Mouse (Mus musculus) forebrain, embryonic 16.5 days (tissue): ENCODE results near the gene Cyp4f37. TPM values are rescaled to one million over a fixed set of nuclear protein-coding genes. Genes with fewer than 3 reads are reported as not detected.
"Not testable (repeated sequence)": the region's sequence is repeated elsewhere in the genome, so short reads cannot be mapped to it uniquely, and the experiment has no call there.

ENCODE experiments used
- ATAC-seq: fragments of 200-750 bp; cut with Nextera tagmentation; 2 replicates; pipeline ENCODE4 v1.8.0; 2017; ENCODE audit warnings: mild to moderate bottlenecking, moderate library complexity
- H3K27ac ChIP-seq: fragments of 300-500 bp; sonication (generic); 2 replicates; pipeline ENCODE4 v1.5.1; 2014; ENCODE audit warnings: low read length, control low read depth
- H3K27me3 ChIP-seq: fragments of 300-500 bp; sonication (generic); replicated peaks from 2 replicates; pipeline ENCODE4 v1.6.1; 2014; ENCODE audit warnings: low read length; ENCODE audit not compliant: control insufficient read depth, insufficient read depth
- H3K36me3 ChIP-seq: fragments of 300-500 bp; sonication (generic); 2 replicates; pipeline ENCODE4 v1.6.1; 2014; ENCODE audit not compliant: control insufficient read depth, insufficient read depth
- H3K4me1 ChIP-seq: fragments of 300-500 bp; sonication (generic); replicated peaks from 2 replicates; pipeline ENCODE4 v1.6.1; 2014; ENCODE audit warnings: low read length; ENCODE audit not compliant: control insufficient read depth, insufficient read depth
- H3K4me2 ChIP-seq: fragments of 300-500 bp; sonication (generic); 2 replicates; pipeline ENCODE4 v1.6.1; 2014; ENCODE audit warnings: mild to moderate bottlenecking, low read length, control low read depth
- H3K4me3 ChIP-seq: fragments of 300-500 bp; sonication (generic); replicated peaks from 2 replicates; pipeline ENCODE4 v1.5.1; 2014; ENCODE audit warnings: mild to moderate bottlenecking, low read length, control low read depth
- H3K9ac ChIP-seq: fragments of 300-500 bp; sonication (generic); replicated peaks from 2 replicates; pipeline ENCODE4 v1.6.1; 2014; ENCODE audit warnings: low read depth, low read length, control low read depth
- H3K9me3 ChIP-seq: fragments of 300-500 bp; sonication (generic); 2 replicates; pipeline ENCODE4 v1.6.1; 2016; ENCODE audit warnings: low read length; ENCODE audit not compliant: control insufficient read depth
- WGBS: fragments of 180-500 bp; shearing (Covaris S2); extraction: QIAGEN DNeasy Blood & Tissue Kit; methylation state at CpG from one replicate; pipeline ENCODE4 v1.1.7; 2014; 5-methylcytosine and 5-hydroxymethylcytosine counted together
- polyA plus RNA-seq: library from polyadenylated mRNA; unstranded; fragments of >200 nt; fragmentation: Nextera tagmentation; extraction: Ambion mirVana; gene quantifications from 2 replicates; pipeline ENCODE4 v1.2.1, GENCODE M21; 2015

Cyp4f37 gene
- polyA plus RNA-seq: not detected in 2 replicates

GRCm38 (mm10) chr17:32621018-32621417 is at the start of gene Cyp4f37:
Cyp4f37 (plus strand) TSS chr17:32621309.
- H3K9me3 ChIP-seq, H3K4me1 ChIP-seq, H3K9ac ChIP-seq, H3K27ac ChIP-seq, H3K27me3 ChIP-seq, H3K4me2 ChIP-seq, ATAC-seq, H3K4me3 ChIP-seq, H3K36me3 ChIP-seq: not testable (repeated sequence)
- WGBS: 85% methylated on average over 4 of the region's 4 CpGs

- WGBS: 88% methylated on average over 2 of the region's 2 CpGs
- H3K36me3 ChIP-seq, H3K9me3 ChIP-seq, ATAC-seq, H3K9ac ChIP-seq, H3K4me1 ChIP-seq, H3K27ac ChIP-seq, H3K4me2 ChIP-seq, H3K27me3 ChIP-seq, H3K4me3 ChIP-seq: not testable (repeated sequence)
These were observed 47.8 kb upstream of the Cyp4f37 start for GRCm38 (mm10) chr17:32573286-32573685.

GRCm38 (mm10) chr17:32577496-32578186 is 43.5 kb upstream of the Cyp4f37 start:
- whole genome bisulfite sequencing: 71% methylated on average over 7 of the region's 7 CpGs
- ATAC-seq: no peak

GRCm38 (mm10) chr17:32596494-32596893 is 24.6 kb upstream of the Cyp4f37 start:
- Histone ChIP-seq H3K4me1 (no peaks in the 10 kb centered on the region), H3K4me2 (no peak overlapping the region), H3K27me3 (no peaks in the 10 kb centered on the region), H3K9me3 (no peaks in the 10 kb centered on the region), H3K27ac (no peak overlapping the region), H3K36me3 (no peaks in the 10 kb centered on the region), H3K9ac (no peak overlapping the region), H3K4me3 (no peak overlapping the region)
- WGBS: 90% methylated on average over 18 of the region's 18 CpGs
- ATAC-seq: no peak

More at GRCm38 (mm10) chr17:32577496-32578186, 43.5 kb upstream of the Cyp4f37 start:
- no peak overlapping the region for H3K27ac ChIP-seq
- H3K27me3 ChIP-seq: no peaks in the 10 kb centered on the region
- no peaks in the 10 kb centered on the region for H3K9me3 ChIP-seq
- no peaks in the 10 kb centered on the region for H3K36me3 ChIP-seq
- H3K4me3 ChIP-seq: no peak overlapping the region
- H3K9ac ChIP-seq: no peak overlapping the region
- H3K4me1 ChIP-seq: no peaks in the 10 kb centered on the region
- H3K4me2 ChIP-seq: no peak overlapping the region

- Histone ChIP-seq H3K4me1 (no peaks in the 10 kb centered on the region), H3K36me3 (no peaks in the 10 kb centered on the region), H3K27me3 (no peaks in the 10 kb centered on the region), H3K9ac (no peak overlapping the region), H3K9me3 (no peaks in the 10 kb centered on the region), H3K27ac (no peak overlapping the region), H3K4me3 (no peak overlapping the region), H3K4me2 (no peak overlapping the region)
- ATAC-seq: no peak
- 72% methylated on average over 1 of the region's 1 CpGs for WGBS
These were observed 13.1 kb upstream of the Cyp4f37 start for GRCm38 (mm10) chr17:32608055-32608454.

GRCm38 (mm10) chr17:32610231-32610630 is 10.9 kb upstream of the Cyp4f37 start:
- not testable (repeated sequence) for H3K4me2 ChIP-seq, ATAC-seq
- WGBS: 80% methylated on average over 3 of the region's 3 CpGs

GRCm38 (mm10) chr17:32610896-32611295 is 10.2 kb upstream of the Cyp4f37 start:
- Histone ChIP-seq H3K9me3 (no peaks in the 10 kb centered on the region), H3K9ac (no peak overlapping the region), H3K27ac (no peak overlapping the region), H3K4me1 (no peaks in the 10 kb centered on the region), H3K4me2 (no peak overlapping the region), H3K4me3 (no peak overlapping the region), H3K27me3 (no peaks in the 10 kb centered on the region), H3K36me3 (no peaks in the 10 kb centered on the region)
- 84% methylated on average over 3 of the region's 3 CpGs for WGBS
- ATAC-seq: no peak

More at GRCm38 (mm10) chr17:32610231-32610630, 10.9 kb upstream of the Cyp4f37 start:
- H3K36me3 ChIP-seq, H3K4me1 ChIP-seq, H3K9me3 ChIP-seq, H3K27me3 ChIP-seq, H3K4me3 ChIP-seq, H3K27ac ChIP-seq, H3K9ac ChIP-seq: not testable (repeated sequence)

- no peak overlapping the region for H3K4me3 ChIP-seq
These were observed 8.7 kb upstream of the Cyp4f37 start for GRCm38 (mm10) chr17:32612417-32612816.

GRCm38 (mm10) chr17:32617252-32617651 is 3.9 kb upstream of the Cyp4f37 start:
- no peaks in the 10 kb centered on the region for H3K4me1 ChIP-seq
- no peaks in the 10 kb centered on the region for H3K9me3 ChIP-seq
- no peak overlapping the region for H3K27ac ChIP-seq
- WGBS: 61% methylated on average over 1 of the region's 1 CpGs
- H3K27me3 ChIP-seq: no peaks in the 10 kb centered on the region
- no peak overlapping the region for H3K4me2 ChIP-seq
- H3K9ac ChIP-seq: no peak overlapping the region
- H3K4me3 ChIP-seq: no peak overlapping the region
- H3K36me3 ChIP-seq: no peaks in the 10 kb centered on the region
- ATAC-seq: no peak

More at GRCm38 (mm10) chr17:32612417-32612816, 8.7 kb upstream of the Cyp4f37 start:
- Histone ChIP-seq H3K36me3 (no peaks in the 10 kb centered on the region), H3K27ac (no peak overlapping the region), H3K9ac (no peak overlapping the region), H3K9me3 (no peaks in the 10 kb centered on the region), H3K4me1 (no peaks in the 10 kb centered on the region), H3K27me3 (no peaks in the 10 kb centered on the region), H3K4me2 (no peak overlapping the region)
- WGBS: 79% methylated on average over 3 of the region's 3 CpGs
- no peak for ATAC-seq
